Mouse (Mus musculus) olfactory bulb, adult 2 months (tissue): ENCODE measurements around the gene Pno1.

Experiments
- CTCF ChIP-seq: fragments of 200-500 bp; IDR thresholded peaks from 2 replicates; pipeline ENCODE4 v1.5.1; 2012; ENCODE audit warnings: low read depth, mild to moderate bottlenecking, low read length, moderate library complexity; ENCODE audit not compliant: insufficient read depth
- POLR2A ChIP-seq: fragments of 200-500 bp; IDR thresholded peaks from 2 replicates; pipeline ENCODE4 v1.6.1; 2012; ENCODE audit warnings: mild to moderate bottlenecking, low read depth, low read length, moderate library complexity; ENCODE audit not compliant: insufficient read depth

GRCm38 (mm10) chr11:17187649-17188048 is 23.7 kb downstream of the Pno1 start:
- no peak for TF ChIP-seq POLR2A
- TF ChIP-seq CTCF = no peak
